Mouse (Mus musculus): ENCODE data around the gene 4930572O03Rik. TPM values are rescaled to one million over a fixed set of nuclear protein-coding genes. Genes with fewer than 3 reads are reported as not detected.
"Not testable (repeated sequence)": the region's sequence is repeated elsewhere in the genome, so short reads cannot be mapped to it uniquely, and the experiment has no call there.

Gene 4930572O03Rik
- polyA plus RNA-seq (2017; shearing (Covaris generic)): not detected

GRCm38 (mm10) chr5:15656959-15657358 lies at the start of gene 4930572O03Rik:
TSS of gene 4930572O03Rik (minus strand) at chr5:15657059.
- not testable (repeated sequence) for ATAC-seq

- not testable (repeated sequence) for ATAC-seq
Measured at GRCm38 (mm10) chr5:15702891-15703290, 46.0 kb upstream of the 4930572O03Rik start.

DNA sequence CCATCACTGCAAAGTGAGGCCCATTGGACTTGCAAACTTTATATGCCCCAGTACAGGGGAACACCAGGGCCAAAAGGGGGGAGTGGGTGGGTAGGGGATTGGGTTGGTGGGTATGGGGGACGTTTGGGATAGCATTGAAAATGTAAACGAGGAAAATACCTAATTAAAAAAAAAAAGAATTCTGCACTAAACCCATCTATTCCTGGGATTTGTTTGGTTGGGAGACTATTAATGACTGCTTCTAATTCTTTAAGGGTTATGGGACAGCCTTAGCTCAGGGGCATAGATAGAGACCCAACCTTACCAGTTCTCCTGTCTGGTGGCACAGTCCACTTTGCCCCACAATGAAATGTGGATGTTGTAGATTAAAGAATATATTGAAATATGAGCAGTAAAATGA lies 40.9 kb upstream of the 4930572O03Rik start:
- ATAC-seq: not testable (repeated sequence)

DNA sequence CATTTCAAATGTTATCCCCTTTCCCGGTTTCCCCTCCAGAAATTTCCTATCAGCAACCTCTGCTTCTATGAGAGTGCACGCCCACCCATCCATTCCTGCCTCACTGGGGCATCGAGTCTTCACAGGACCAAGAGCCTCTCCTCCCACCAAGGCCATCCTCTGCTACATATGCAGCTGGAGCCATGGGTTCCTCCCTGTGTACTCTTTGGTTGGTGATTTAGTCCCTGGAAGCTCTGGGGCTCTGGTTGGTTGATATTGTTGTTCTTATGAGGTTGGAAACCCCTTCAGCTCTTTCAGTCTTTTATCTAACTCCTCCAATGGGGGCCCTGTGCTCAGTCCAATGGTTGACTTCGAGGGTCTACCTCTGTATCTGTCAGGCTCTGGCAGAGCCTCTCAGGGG lies 35.0 kb upstream of the 4930572O03Rik start:
- ATAC-seq: not testable (repeated sequence)

GRCm38 (mm10) chr5:15690822-15691221 lies 34.0 kb upstream of the 4930572O03Rik start:
- ATAC-seq: not testable (repeated sequence)

- not testable (repeated sequence) for ATAC-seq
Measured at GRCm38 (mm10) chr5:15689659-15690213, 32.9 kb upstream of the 4930572O03Rik start.

DNA sequence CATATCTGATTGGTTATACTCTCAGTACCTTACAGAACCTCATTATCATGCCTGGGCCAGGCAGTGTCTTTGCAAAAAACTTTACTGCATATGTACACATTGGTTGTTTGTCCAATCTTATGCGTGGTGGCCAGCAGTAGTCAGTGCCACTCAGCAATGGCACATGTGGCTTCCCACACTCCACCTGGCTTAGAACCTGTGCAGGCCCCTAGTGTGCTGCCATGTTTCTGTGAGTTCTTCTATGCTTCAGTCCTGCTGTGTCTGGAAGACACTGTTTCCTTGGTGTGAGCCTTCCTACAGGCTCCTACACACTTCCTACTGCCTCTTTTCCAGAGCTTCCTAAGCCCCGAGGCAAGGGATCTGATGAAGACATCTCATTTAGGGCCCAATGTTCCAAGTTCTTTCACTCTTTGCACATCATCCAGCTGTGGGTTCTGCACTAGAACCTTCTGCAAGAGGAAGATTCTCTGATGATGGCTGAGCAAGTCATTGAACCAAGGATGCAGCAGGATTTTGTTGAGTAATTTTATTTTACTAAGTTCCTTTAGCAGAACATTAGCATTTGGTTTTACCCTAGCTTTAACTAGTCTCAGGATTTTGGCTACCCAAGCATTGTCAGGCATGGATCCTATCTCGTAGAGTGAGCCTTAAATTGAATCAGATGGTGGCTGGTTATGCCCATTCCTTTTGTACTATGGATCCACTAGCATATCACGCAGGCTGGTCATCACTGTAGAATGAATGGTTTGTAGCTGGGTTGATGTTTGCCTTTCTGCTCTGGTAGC lies 32.2 kb upstream of the 4930572O03Rik start:
- ATAC-seq: not testable (repeated sequence)

DNA sequence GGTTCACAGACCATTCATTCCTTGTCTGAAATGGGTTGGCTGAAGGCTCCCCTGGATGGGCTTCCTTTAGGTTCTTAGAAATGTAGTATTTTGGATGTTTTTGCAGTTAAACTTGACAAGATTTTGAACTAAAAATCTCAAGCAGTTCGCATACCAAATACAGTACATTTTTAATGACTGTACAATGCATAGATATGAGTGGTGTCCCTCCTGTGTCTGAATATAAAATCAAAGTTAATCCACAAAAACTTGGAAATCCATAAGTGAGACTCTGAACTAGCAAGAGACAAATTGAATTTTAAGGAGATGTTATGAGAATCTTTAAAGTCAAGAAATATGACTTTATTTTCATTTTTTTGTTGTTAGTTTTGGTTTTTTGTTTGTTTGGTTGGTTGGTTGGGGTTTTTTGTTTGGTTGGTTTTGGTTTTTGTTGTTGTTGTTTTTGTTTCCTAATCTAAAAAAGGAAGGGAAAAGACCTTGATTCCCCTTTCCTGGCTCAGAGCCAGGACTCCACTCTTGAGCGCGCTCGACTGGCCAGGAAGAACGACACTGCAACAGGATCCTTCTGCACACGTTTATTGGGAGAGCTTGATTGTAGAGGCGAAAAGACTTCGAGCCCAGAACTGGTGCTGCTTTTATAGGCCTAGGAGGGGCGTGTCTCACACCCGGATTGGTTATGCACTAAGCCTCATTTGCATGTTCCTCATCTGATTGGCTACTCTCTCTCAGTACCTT lies 24.6 kb upstream of the 4930572O03Rik start:
- not testable (repeated sequence) for ATAC-seq

GRCm38 (mm10) chr5:15679980-15680949 lies 23.4 kb upstream of the 4930572O03Rik start:
- ATAC-seq: not testable (repeated sequence)

- ATAC-seq: not testable (repeated sequence)
Measured at GRCm38 (mm10) chr5:15678907-15679306, 22.0 kb upstream of the 4930572O03Rik start.

- ATAC-seq: not testable (repeated sequence)
Measured at GRCm38 (mm10) chr5:15677750-15678149, 20.9 kb upstream of the 4930572O03Rik start.

GRCm38 (mm10) chr5:15674429-15675244 lies 17.8 kb upstream of the 4930572O03Rik start:
- not testable (repeated sequence) for ATAC-seq

DNA sequence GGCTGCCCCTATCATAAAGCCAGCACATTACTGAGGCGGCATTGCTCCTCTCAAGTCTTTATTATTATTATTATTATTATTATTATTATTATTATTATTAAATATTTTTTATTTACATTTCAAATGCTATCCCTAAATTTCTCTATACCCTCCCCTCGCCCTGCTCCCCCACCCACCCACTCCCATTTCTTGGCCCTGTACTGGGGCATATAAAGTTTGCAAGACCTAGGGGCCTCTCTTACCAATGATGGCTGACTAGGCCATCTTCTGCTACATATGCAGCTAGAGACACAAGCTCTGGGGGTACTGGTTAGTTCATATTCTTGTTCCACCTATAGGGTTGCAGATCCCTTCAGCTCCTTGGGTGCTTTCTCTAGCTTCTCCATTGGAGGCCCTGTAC lies 17.1 kb upstream of the 4930572O03Rik start:
- ATAC-seq: not testable (repeated sequence)

- ATAC-seq: not testable (repeated sequence)
Measured at GRCm38 (mm10) chr5:15670789-15671188, 13.9 kb upstream of the 4930572O03Rik start.

GRCm38 (mm10) chr5:15663847-15664246 lies 7.0 kb upstream of the 4930572O03Rik start:
- ATAC-seq: not testable (repeated sequence)

- ATAC-seq: not testable (repeated sequence)
Measured at GRCm38 (mm10) chr5:15652334-15652733, 4.5 kb downstream of the 4930572O03Rik start.

- ATAC-seq: not testable (repeated sequence)
Measured at GRCm38 (mm10) chr5:15645707-15646106, 11.2 kb downstream of the 4930572O03Rik start.

DNA sequence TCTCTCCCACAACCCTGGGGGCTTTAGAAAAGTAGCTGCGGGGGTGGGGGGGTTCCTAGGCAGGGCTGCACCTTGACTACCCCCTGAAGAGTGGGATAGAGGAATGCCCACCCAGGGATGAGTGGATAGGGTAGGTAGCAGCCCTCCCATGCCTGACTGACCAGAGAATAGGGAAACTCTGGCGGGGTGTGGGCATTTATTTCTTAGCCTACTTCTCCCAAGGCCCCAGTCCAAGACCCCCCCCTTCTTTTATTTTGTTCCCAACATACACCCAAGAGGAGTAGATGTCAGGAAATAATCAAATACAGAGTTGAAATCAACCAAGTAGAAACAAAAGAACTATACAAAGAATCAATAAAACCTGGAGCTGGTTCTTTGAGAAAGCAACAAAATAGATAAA lies 19.2 kb downstream of the 4930572O03Rik start:
- not testable (repeated sequence) for ATAC-seq

GRCm38 (mm10) chr5:15630068-15630467 lies 26.8 kb downstream of the 4930572O03Rik start:
- ATAC-seq: not testable (repeated sequence)

- ATAC-seq: not testable (repeated sequence)
Measured at GRCm38 (mm10) chr5:15628136-15628535, 28.7 kb downstream of the 4930572O03Rik start.

GRCm38 (mm10) chr5:15618764-15619163 lies 38.1 kb downstream of the 4930572O03Rik start, which contains the start of gene Speer4d:
TSS of gene Speer4d (plus strand) at chr5:15619064.
- not testable (repeated sequence) for ATAC-seq

Measured in CD4-positive, CD25-positive, alpha-beta regulatory T cell, adult 4 months (primary cell).